Mouse (Mus musculus): Measurements from ENCODE around the gene Map3k21.

Map3k21 gene

DNA sequence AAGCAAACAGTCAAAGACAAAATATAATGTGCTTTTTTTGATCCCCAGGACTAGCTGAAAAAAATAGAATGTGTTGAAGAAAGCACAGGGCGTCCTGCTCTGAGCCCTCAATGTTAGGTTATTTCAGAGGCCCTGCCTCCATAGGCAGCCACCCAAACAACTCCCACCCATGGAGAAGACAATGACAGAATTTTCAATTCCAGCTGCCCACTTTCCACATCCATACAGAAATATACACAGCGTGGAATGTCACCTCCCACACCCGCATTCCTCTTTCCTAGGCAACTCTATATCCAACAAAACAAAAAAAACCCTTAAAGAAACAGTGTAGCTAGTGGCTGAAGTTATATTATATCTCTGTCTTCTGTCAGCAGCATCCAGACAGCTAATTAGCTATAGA, 61.1 kb downstream of the Map3k21 start:
- DNase-seq (ENCODE audit: low spot score in 2 of 2), result peak; percentile 73 to 82

DNA sequence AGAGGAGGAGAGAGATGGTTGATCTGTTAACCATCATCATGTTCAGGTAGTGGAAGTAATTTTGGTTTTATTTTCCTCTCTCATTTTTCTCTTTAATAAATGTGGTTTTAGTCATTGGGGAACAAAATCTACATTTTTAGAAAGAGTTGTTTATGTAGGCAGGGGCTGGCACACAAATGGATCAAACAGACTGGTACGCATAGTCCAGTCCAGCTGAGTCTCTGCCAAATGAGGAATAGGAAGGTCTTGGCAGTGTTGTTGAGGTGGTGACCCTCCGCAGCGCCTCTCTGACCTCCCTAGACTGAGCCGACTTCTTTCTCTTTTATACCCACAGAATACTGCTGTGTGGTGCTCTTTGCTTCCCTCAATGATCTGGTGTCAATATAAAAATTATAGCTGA, 65.7 kb downstream of the Map3k21 start:
- no peak for DNase-seq (ENCODE audit: low spot score in 2 of 2)

DNA sequence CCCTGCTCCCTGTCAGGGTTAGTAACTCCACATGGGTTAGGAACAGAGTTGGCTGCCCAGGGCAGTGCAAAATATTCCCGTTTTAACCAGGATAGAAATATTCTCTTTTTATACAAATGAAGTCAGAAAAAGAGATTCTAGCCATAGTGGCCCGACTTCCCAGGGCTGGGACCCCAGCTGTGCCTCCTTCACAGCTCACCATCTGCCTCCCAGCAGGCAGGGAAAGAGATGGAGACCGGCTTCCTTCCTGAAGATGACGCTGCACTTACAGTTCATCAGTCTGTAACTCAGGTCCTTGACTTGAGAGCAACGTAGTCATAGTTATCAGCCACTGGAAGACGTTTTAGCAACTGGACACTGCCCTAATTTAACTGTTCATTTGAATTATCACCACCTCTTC, 70.6 kb downstream of the Map3k21 start:
- DNase-seq (ENCODE audit: low spot score in 2 of 2), result no peak

DNA sequence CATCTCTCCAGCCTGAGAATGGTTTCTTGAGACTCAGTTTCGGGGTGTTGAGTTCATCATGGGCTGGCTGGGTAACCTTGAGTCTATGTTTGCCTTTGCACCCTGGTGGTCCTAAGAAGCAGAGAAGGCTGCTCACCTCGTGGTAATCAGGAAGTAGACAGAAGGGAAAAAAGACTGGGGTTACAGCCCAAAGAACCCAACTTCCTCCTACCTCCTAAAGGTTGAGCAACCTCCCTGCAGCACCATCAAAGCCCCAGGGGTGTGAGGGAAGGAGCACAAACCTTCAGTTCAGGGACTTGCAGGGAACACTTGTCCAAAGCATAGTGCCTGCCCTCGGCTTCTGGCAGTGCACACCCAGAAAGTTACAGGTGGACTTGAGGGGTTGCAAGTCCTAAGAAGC, 73.3 kb downstream of the Map3k21 start:
- DNase-seq (ENCODE audit: low spot score in 2 of 2), result no peak

DNA sequence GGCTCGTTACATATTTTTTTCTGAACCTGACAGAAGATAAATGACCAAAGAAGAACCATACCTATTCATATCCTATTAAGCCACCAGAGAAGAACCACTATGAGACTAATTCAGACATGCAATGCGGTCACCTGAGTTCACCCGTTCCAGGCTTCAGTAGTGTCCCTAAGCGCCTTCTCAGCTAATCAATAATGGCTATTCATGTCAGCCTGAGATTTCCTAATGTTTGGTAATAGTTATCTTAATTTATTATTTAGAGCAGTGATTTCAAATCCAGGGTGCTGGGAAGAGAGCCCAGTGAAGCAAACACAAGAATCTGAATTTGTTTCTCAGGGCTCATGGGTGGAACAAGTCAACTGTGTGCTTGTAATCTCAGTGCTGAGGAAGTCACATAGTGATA, 73.9 kb downstream of the Map3k21 start:
- no peak for DNase-seq (ENCODE audit: low spot score in 2 of 2)

DNA sequence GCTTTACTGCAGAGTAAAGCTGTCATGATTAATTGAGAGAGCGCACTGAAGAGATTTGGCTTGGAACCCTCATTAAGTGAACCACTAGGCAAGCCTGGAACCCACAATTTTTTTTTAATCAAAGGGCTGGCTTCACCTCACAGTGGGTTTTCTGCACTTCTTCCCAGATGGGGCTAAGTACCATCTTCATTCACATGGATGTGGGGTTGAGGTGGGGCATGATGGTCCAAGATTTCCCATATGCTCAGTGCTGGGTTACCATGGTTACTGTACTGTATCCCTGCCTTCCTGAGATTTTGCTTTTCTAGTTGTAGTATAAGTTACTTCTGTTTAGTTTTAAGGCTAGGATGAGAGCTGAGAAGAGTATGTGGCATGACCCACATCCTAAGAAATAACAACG, 75.1 kb downstream of the Map3k21 start:
- no peak for DNase-seq (ENCODE audit: low spot score in 2 of 2)

DNA sequence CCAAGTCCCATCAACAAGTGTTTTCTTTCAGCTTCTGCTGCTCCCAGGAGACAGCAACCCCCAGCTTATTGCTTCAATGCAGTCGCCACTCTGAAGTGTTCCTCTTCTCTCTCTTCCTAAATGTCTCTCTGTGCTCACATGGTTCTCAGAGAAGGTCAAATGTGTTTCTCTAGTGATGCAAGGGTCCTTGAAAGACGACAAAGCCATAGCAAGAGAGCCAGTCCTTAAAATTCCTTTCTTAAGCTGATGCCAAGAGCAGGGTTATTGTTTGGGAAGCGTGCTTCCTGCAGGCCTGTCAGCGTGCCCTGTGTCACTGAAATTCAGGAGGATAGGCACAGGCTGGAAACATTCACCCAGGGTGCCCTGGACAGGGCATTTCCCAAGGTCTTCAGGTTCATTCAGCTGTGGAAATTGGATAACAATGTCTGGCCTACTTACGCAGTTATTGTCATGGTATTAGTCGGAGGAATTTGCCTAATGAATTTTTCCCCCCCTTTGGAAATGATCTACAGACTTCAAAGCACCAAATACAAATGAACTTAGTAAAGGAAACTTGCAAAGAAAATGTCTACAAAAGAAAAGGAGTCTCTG, 76.8 kb downstream of the Map3k21 start:
- DNase-seq (ENCODE audit: low spot score in 2 of 2), result no peak

DNA sequence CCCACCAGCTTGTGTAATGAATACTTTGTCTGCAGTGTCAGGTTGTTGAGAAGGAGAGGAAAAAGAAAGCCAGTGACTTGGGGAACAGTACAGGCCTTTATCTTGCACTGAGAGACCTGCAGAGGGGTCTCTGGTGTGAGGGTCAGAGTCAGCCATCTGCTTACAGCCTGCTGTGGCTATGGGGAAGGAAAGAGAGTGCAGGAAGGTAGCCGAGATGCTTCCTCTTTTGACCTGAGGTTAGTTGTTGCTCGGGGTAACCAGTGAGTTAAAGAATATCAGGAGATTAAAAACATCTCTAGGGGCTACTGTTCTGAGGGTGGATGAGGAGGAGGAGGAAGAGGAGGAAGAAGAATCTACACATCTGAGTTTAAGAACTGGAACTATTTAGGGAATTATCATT, 77.7 kb downstream of the Map3k21 start:
- DNase-seq (ENCODE audit: low spot score in 2 of 2), result no peak

DNA sequence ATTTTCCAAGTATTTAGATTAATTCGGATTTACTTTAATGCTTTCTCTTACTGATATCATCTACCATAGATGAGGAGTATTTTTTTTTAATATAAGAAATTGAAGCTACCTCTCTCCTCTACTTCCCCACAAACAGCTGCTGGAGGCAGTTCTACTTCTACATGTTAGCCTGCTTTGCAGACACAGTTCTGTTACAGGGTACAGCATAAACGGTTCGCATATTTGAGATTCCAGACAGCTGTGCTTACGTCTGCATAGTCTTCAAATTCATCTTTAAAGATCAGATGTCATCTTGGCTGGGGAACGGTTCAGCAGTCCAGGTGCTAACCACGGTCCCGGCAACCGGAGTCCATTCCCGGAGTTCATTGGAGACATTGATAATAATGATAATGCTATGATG, 83.4 kb downstream of the Map3k21 start:
- DNase-seq (ENCODE audit: low spot score in 2 of 2), result no peak

DNA sequence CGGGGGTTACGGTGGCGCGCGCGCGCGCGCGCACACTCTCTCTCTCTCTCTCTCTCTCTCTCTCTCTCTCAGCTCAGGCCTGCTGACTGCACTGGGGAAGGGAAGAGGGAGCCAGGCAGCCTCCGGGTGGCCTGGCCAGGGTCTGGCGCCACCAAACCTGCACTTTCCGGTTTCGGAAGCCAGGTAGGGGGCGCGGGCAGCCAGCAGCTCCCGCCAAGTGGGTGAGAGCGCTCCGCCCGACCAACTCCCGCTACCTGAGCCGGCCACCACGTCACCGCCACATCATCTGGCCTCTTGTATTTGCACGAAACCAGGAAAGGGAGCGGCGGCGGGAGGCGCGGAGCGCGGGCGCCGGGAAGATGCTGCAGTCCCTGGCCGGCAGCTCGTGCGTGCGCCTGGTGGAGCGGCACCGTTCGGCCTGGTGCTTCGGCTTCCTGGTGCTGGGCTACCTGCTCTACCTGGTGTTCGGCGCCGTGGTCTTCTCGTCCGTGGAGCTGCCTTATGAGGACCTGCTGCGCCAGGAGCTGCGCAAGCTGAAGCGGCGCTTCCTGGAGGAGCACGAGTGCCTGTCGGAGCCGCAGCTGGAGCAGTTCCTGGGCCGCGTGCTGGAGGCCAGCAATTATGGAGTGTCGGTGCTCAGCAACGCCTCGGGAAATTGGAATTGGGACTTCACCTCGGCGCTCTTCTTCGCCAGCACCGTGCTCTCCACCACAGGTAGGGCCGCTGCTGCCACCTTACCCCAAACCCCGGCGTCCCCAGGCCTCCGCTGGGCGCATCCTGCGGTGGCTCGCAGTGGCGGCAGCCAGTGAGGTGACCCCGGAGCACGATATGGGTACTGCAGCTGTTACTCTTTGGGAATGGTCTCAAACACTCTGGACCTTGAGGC, 85.1 kb downstream of the Map3k21 start, which contains the start of gene Kcnk1:
TSS of gene Kcnk1 (plus strand) at position 70 of the 886 bp plus-strand sequence.
- DNase-seq (ENCODE audit: low spot score in 2 of 2), result peak; percentile 82 to 88

DNA sequence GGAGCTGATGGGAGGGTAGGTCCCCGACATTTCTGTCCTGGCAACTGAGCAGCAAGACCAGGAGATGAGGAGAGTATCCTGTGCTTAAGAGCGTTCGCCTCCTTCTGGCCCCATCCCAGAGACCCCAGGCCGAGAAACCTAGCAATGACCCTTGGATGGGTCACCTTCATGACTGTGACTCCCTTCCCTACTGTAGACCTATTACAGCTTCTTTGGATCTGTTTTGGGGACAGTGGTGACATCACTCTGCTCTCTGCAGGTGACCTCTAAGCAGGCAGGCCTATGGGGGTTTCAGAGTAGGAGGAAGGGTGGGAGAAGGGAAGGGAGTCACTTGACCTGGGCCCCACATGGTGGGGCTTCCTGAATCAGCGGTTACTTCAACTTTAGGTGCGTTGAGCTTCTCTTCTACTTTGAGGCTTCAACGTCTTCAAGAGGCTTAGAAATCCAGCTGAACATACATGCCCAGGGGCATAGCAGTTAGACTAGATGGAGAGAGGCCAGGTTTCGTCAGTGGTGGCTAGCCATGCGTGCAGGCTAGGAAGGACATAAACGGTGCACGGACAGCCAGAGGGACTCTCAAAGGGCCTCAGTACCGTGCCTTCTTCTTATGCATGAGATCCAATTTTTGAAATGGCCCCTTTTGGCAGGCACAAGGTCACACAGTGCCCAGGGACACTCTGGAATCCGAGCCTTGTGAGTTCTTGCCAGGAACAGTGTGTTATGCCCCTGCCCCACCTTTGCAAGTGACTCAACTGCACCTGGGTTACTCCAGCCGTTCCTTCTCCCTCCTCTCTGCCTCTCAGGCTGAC, 86.0 kb downstream of the Map3k21 start:
- DNase-seq (ENCODE audit: low spot score in 2 of 2), result no peak

DNA sequence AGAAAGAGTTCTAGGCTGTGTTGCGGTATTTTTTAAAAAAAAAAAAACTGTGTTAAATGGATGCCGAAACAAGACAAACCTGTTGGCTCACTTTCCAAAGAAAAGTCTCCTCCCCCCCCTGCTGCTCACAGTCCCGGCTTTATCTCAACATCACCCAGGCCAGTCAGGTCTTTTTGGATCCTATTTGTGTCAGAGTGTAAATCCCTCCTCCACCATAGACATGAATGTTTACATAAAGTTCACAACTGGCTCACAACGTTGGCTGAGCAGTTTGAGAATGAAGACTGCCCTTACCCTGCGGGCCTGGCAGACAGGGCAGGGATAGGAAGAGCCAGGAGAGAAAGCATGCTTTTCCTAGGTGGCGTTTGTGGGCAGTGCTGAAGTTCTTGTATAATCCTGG, 86.7 kb downstream of the Map3k21 start:
- DNase-seq (ENCODE audit: low spot score in 2 of 2), result no peak

Data from right cerebral cortex, adult 2 months (tissue).